24 mouse cellular contexts compared by ENCODE assay signal in the genomic region with DNA sequence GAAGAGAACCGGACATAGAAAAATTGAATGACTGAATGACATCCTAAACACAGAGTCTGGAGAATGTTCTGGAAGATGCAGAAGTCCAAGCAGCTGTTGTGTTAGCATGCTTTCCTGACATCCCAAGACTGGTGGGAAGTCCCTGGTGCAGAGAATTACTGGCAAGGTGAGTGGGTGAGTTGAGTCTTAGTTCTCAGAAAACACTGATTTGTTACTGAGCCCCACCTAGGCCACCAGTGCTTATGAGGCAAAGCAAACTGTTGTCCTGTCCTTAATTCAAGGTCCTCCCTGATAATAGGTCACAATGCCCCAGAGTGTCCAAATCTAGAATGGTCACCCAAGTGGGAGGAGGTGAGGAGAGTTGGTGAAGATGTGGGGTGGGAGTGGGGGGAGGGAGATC. TPM values are rescaled to one million over a fixed set of nuclear protein-coding genes. Genes with fewer than 3 reads are reported as not detected.
"Had no signal": no experiment of that assay in that cellular context is flagged by ENCODE, and none has a peak within 500 bp of the region (broad histone marks: within the 10 kb centered on the region; RNA-seq: fewer than 3 reads in every experiment).

A gene (plus strand): TSS at position 301 of the 400 bp plus-strand sequence.
A gene (plus strand): TSS at position 321 of the 400 bp plus-strand sequence.

- H3K4me3 ChIP-seq: neural tube, embryonic 12.5 days; neural tube, embryonic 13.5 days; neural tube, embryonic 15.5 days; stomach, embryonic 15.5 days had no signal

- H3K27me3 ChIP-seq: neural tube, embryonic 12.5 days; neural tube, embryonic 13.5 days; neural tube, embryonic 15.5 days had no signal

- H3K27ac ChIP-seq: neural tube, embryonic 12.5 days; neural tube, embryonic 13.5 days; neural tube, embryonic 15.5 days; stomach, embryonic 15.5 days; stomach, postnatal 0 days had no signal

- DNase-seq: retina, postnatal 1 day; right cerebral cortex, adult 18-20 months; right cerebral cortex, postnatal 14 days; right cerebral cortex, postnatal 25 days; right cerebral cortex, postnatal 4 days; spleen, adult 18-20 months; thymus, adult 18-20 months; thymus, adult 2 months; thymus, postnatal 14 days; thymus, postnatal 25 days; thymus, postnatal 36 days; thymus, postnatal 4 days had no signal

- H3K36me3 ChIP-seq: neural tube, embryonic 12.5 days; neural tube, embryonic 13.5 days; neural tube, embryonic 15.5 days; stomach, embryonic 15.5 days had no signal

- H3K4me1 ChIP-seq: neural tube, embryonic 12.5 days; neural tube, embryonic 13.5 days; neural tube, embryonic 15.5 days; stomach, embryonic 15.5 days had no signal

RNA-seq across cellular contexts. Expression of the first gene that starts in this region (rescaled TPM):
- polyA plus RNA-seq: neural tube, embryonic 11.5 days; neural tube, embryonic 13.5 days; small intestine, adult 2 months; spleen, adult 2 months; stomach, embryonic 14.5 days; stomach, embryonic 16.5 days; stomach, postnatal 0 days; thymus, adult 2 months; thymus, postnatal 0 days; urinary bladder, adult 2 months had no signal

RNA-seq across cellular contexts. Expression of the second gene that starts in this region (rescaled TPM):
- polyA plus RNA-seq: neural tube, embryonic 11.5 days; neural tube, embryonic 13.5 days; small intestine, adult 2 months; spleen, adult 2 months; stomach, embryonic 14.5 days; stomach, embryonic 15.5 days; stomach, embryonic 16.5 days; stomach, postnatal 0 days; thymus, postnatal 0 days; urinary bladder, adult 2 months had no signal
